Mouse (Mus musculus) neural tube, embryonic 13.5 days (tissue): ENCODE measurements at regions not wholly inside any gene's neighbourhood (a gene's known extent, or its start where the extent isn't known, plus 50 kb on each side); places are given as distances from the start of the nearest gene placed in this dataset.

Experiments used
- ATAC-seq: fragments of 200-750 bp; cut with Nextera tagmentation; 2 replicates; pipeline ENCODE4 v1.8.0; 2017; ENCODE audit warnings: low read depth, mild to moderate bottlenecking, moderate TSS enrichment, moderate library complexity
- H3K27ac ChIP-seq: fragments of 300-500 bp; sonication (generic); replicated peaks from 2 replicates; pipeline ENCODE4 v1.5.1; 2015; ENCODE audit warnings: moderate library complexity, mild to moderate bottlenecking, inconsistent platforms
- H3K27me3 ChIP-seq: fragments of 300-500 bp; sonication (generic); 2 replicates; pipeline ENCODE4 v1.6.1; 2015; ENCODE audit warnings: mild to moderate bottlenecking, inconsistent platforms
- H3K36me3 ChIP-seq: fragments of 300-500 bp; sonication (generic); 2 replicates; pipeline ENCODE4 v1.6.1; 2015; ENCODE audit warnings: mild to moderate bottlenecking, inconsistent platforms
- H3K4me1 ChIP-seq: fragments of 300-500 bp; sonication (generic); replicated peaks from 2 replicates; pipeline ENCODE4 v1.6.1; 2015; ENCODE audit warnings: inconsistent platforms
- H3K4me2 ChIP-seq: fragments of 300-500 bp; sonication (generic); 2 replicates; pipeline ENCODE4 v1.6.1; 2015; ENCODE audit warnings: inconsistent platforms, mild to moderate bottlenecking, moderate library complexity
- H3K4me3 ChIP-seq: fragments of 300-500 bp; sonication (generic); 2 replicates; pipeline ENCODE4 v1.5.1; 2015; ENCODE audit warnings: mild to moderate bottlenecking, inconsistent platforms
- H3K9ac ChIP-seq: fragments of 300-500 bp; sonication (generic); 2 replicates; pipeline ENCODE4 v1.6.1; 2015; ENCODE audit warnings: moderate library complexity, mild to moderate bottlenecking, inconsistent platforms
- H3K9me3 ChIP-seq: fragments of 300-500 bp; sonication (generic); 2 replicates; pipeline ENCODE4 v1.6.1; 2016; ENCODE audit warnings: inconsistent platforms
- WGBS: fragments of 180-500 bp; shearing (Covaris S2); methylation state at CpG from one replicate; pipeline ENCODE4 v1.1.7; 2015; 5-methylcytosine and 5-hydroxymethylcytosine counted together

DNA sequence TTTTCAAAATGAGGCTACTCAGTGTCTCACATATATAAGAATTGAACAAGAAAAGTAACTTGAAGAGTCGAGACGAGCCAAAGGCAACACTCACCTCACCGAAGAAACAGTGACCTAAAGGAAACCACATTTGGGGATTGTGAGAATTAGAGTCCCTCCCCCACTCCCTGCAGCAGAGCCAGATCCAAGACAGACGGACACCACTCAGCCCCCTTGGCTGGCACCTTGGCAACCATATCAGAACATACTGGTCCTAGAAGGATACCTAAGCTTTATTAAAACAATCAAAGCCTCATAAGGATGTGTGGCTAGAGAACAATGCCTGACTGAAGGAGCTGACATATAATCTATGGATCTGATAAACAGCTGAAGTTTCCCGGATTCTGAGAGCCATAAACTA is 112.5 kb downstream of the Atp6v1g3 start:
- Histone ChIP-seq H3K4me2 (peak overlapping the region; percentile 53), H3K27me3 (0 out of 2 replicates have a peak, but pooled peaks cover 9% of the 10 kb centered on the region), H3K9me3 (no peaks in the 10 kb centered on the region), H3K4me1 (peaks cover 27% of the 10 kb centered on the region), H3K9ac (no peak overlapping the region), H3K27ac (peak overlapping the region; percentile 52), H3K36me3 (no peaks in the 10 kb centered on the region), H3K4me3 (no peak overlapping the region)
- 23% methylated on average over 5 of the region's 5 CpGs for WGBS
- ATAC-seq, result peak; percentile 24; the same call in 1 of the 2 replicates

DNA sequence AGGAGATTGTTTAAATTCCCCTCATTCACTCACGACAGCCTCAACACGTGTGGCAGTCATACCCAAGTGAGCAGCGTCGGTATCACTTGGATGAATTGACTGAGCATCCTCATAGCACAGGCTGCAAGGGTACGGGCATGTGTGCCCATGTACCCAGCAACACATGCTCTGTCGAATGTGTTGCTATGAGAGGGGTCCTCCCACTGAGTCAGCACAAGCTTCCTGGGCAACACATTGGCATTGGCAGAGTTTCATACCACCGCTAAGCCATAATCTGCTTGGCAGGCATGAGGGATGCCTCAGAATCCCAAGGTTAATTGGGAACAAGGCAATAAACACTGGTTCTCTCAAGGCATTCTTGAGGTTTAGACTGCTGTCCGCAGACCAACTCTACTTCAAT is 115.1 kb downstream of the Atp6v1g3 start:
- no peak overlapping the region for H3K4me3 ChIP-seq
- H3K9me3 ChIP-seq, result no peaks in the 10 kb centered on the region
- no peak overlapping the region for H3K9ac ChIP-seq
- no peak overlapping the region for H3K27ac ChIP-seq
- no peaks in the 10 kb centered on the region for H3K36me3 ChIP-seq
- H3K27me3 ChIP-seq, result 0 out of 2 replicates have a peak, but pooled peaks cover 3% of the 10 kb centered on the region
- no peak for ATAC-seq
- peaks cover 30% of the 10 kb centered on the region for H3K4me1 ChIP-seq
- H3K4me2 ChIP-seq, result no peak overlapping the region
- 88% methylated on average over 8 of the region's 8 CpGs for WGBS

DNA sequence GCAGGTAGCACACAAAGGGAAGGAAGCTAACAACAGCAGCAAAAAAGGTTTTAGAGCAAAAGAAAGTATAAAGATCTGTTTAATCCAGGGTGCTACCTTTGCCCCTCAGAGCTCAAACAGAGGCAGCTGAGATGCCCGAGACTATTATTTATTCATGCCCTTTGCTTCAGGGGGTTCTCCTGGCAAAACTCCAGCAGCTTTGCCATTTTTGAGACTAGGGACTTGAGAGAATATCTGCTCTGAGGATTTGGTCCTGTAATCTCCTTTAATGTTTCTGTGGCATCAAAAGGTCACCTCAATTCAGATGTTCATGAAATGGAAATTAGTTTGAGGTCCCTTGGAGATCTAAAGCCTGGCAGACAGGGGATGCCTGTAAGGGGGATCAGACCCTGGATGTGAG is 116.1 kb downstream of the Atp6v1g3 start:
- no peak overlapping the region for H3K9ac ChIP-seq
- WGBS, result 47% methylated on average over 1 of the region's 1 CpGs
- no peak overlapping the region for H3K4me3 ChIP-seq
- H3K36me3 ChIP-seq, result no peaks in the 10 kb centered on the region
- no peak overlapping the region for H3K27ac ChIP-seq
- no peaks in the 10 kb centered on the region for H3K9me3 ChIP-seq
- no peak overlapping the region for H3K4me2 ChIP-seq
- no peak for ATAC-seq
- 0 out of 2 replicates have a peak, but pooled peaks cover 3% of the 10 kb centered on the region for H3K27me3 ChIP-seq
- peaks cover 33% of the 10 kb centered on the region for H3K4me1 ChIP-seq

DNA sequence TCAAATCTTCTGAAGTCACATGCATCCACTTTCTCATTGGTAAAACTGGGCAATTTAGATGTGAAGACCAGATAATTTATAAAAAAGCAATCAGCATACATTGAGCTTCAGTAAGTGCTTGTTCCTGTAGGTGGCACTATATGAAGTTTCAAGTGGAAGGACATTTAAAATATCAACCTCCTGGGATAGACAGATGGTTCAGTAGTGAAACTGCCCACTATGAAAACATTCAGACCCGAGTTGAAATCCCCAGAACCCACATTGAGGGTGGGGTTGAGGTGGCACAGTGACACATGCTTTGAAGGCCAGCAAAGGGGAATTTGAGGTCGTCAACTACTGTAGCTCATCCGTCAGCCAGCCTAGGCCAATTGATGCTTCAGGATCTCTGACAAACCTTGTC is 145.1 kb downstream of the Atp6v1g3 start:
- Histone ChIP-seq H3K9ac (no peak overlapping the region), H3K4me3 (no peak overlapping the region), H3K27me3 (no peaks in the 10 kb centered on the region), H3K36me3 (no peaks in the 10 kb centered on the region), H3K4me2 (no peak overlapping the region), H3K27ac (no peak overlapping the region), H3K4me1 (no peaks in the 10 kb centered on the region), H3K9me3 (no peaks in the 10 kb centered on the region)
- 70% methylated on average over 3 of the region's 3 CpGs for WGBS
- ATAC-seq, result no peak

DNA sequence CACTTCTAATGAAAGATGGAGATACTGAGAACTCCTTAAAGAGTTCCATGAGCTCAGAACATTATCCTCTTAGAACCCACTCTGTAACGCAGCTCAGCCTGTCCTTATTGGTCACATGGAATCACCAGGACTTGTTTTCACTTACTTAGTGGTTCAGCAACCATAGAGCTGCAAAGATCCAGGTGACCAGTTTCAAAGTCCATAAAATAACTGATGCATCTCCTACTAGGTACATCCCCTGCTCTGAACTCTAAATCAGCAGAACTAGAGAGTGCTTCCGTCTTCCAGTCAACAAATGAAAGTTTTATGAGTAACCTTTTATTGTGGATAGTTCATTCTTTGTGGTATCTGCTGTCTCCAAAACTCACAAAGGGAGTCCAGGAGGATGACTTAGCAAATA is 153.9 kb downstream of the Atp6v1g3 start:
- Histone ChIP-seq H3K9ac (no peak overlapping the region), H3K4me2 (no peak overlapping the region), H3K27me3 (no peaks in the 10 kb centered on the region), H3K4me3 (no peak overlapping the region), H3K9me3 (no peaks in the 10 kb centered on the region), H3K4me1 (no peaks in the 10 kb centered on the region), H3K36me3 (no peaks in the 10 kb centered on the region), H3K27ac (no peak overlapping the region)
- 87% methylated on average over 2 of the region's 2 CpGs for WGBS
- no peak for ATAC-seq
